Mouse (Mus musculus) C2C12 (cell line): ENCODE measurements at regions not wholly inside any gene's neighbourhood (a gene's known extent, or its start where the extent isn't known, plus 50 kb on each side); places are given as distances from the start of the nearest gene placed in this dataset.

Experiments used
- H3K27me3 ChIP-seq: one replicate; pipeline ENCODE4 v1.6.1; 2011; ENCODE audit not compliant: control insufficient read depth, insufficient read depth, insufficient read length
- H3K36me3 ChIP-seq: one replicate; pipeline ENCODE4 v1.6.1; 2011; ENCODE audit not compliant: control insufficient read depth, insufficient read depth
- H3K4me3 ChIP-seq: one replicate; pipeline ENCODE4 v1.5.1; 2011; ENCODE audit warnings: mild to moderate bottlenecking, control low read depth; ENCODE audit not compliant: poor library complexity, insufficient read depth, severe bottlenecking
- H3K79me2 ChIP-seq: one replicate; pipeline ENCODE4 v1.6.1; 2011; ENCODE audit not compliant: control insufficient read depth, insufficient read depth
- H3K79me3 ChIP-seq: one replicate; pipeline ENCODE4 v1.6.1; 2011; ENCODE audit warnings: low read depth, control low read depth
- H3ac ChIP-seq: one replicate; pipeline ENCODE3; 2011; ENCODE audit warnings: low read depth; ENCODE audit not compliant: control insufficient read depth, insufficient read length
- CEBPB ChIP-seq: IDR thresholded peaks from one replicate; pipeline ENCODE4 v1.6.1; 2011; ENCODE audit warnings: low read depth, mild to moderate bottlenecking, control low read depth, moderate library complexity
- CTCF ChIP-seq: IDR thresholded peaks from one replicate; pipeline ENCODE4 v1.5.1; 2011; ENCODE audit not compliant: control insufficient read depth, insufficient read depth, insufficient read length
- FOSL1 ChIP-seq: IDR thresholded peaks from one replicate; pipeline ENCODE4 v1.8.0; 2011; ENCODE audit warnings: mild to moderate bottlenecking, low read length; ENCODE audit not compliant: poor library complexity, insufficient read depth, severe bottlenecking
- MAX ChIP-seq: IDR thresholded peaks from one replicate; pipeline ENCODE4 v1.6.1; 2011; ENCODE audit warnings: mild to moderate bottlenecking, control low read depth
- MYOD1 ChIP-seq: IDR thresholded peaks from one replicate; pipeline ENCODE4 v1.6.1; 2011; ENCODE audit warnings: low read depth; ENCODE audit not compliant: control insufficient read depth, insufficient read length
- MYOG ChIP-seq: IDR thresholded peaks from one replicate; pipeline ENCODE4 v1.6.1; 2011; ENCODE audit not compliant: control insufficient read depth, insufficient read length; ENCODE audit errors: extremely low read depth
- USF1 ChIP-seq: IDR thresholded peaks from one replicate; pipeline ENCODE4 v1.6.1; 2011; ENCODE audit warnings: low read depth, mild to moderate bottlenecking, control low read depth, moderate library complexity

DNA sequence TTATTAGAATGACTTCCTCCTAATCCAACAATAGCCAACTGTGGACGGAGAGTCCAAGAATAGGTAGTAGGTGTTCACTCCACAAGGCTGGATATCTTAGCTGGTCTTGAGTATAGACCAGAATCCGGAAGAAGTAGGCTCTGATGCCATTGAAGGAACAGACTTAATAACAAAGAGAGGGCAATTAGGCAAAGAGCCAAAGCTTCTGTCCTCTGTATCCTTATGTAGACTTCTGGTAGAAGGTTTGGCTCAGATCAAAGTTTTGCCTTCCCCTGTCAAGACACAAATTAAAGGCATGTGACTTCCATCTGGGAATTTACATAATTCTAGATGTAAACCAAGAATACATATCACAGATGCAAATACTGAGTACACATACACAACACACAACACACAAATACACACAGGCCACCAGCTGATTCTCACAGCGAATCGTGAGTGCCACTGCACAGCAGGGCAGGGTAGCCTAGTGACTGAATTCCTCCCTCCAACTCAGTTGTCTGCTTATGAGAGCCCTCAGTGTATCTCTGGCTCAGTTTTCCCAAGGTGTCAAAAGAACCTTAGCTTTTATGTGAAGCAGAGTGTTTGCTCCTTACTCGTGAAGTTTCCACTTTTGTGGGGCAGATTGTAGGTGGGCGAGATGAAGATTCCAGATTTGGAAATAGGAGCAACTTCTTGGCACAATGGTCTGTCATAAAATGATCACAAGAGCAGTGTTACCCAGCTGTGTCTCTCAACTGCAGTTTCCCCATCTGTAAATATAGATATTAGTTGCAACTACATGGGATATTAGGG is 404.5 kb upstream of the Tenm4 start:
- Histone ChIP-seq H3K27me3 (no peaks in the 10 kb centered on the region), H3K4me3 (no peak overlapping the region), H3K79me3 (no peaks in the 10 kb centered on the region), H3K36me3 (no peaks in the 10 kb centered on the region), H3K79me2 (no peaks in the 10 kb centered on the region), H3ac (no peak overlapping the region)
- TF ChIP-seq CTCF, result no peak
- no peak for TF ChIP-seq MAX
- TF ChIP-seq CEBPB, result no peak
- no peak for TF ChIP-seq USF1
- no peak for TF ChIP-seq FOSL1
- TF ChIP-seq MYOG, result no peak
- no peak for TF ChIP-seq MYOD1

DNA sequence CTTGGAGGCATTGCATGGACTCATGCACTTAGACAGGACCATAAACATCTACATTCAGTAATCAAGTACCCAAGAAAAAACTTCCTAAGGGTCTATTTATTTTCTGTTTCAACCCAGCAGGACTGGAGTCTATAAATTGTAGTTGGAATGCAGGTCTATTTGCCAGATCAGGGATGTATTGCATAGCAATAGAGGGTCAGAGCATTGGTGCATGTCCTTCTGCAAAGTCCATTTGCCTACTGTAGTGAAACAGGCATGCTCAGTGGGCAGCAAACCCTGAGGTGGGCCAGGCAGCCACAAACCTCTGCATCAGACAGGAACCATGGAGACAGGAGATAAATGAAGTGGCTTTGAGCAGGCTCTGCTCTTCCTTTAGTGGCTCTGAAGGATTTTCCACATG is 386.5 kb upstream of the Tenm4 start:
- Histone ChIP-seq H3K79me3 (no peaks in the 10 kb centered on the region), H3K36me3 (no peaks in the 10 kb centered on the region), H3ac (no peak overlapping the region), H3K79me2 (no peaks in the 10 kb centered on the region), H3K27me3 (no peaks in the 10 kb centered on the region), H3K4me3 (no peak overlapping the region)
- TF ChIP-seq MAX (no peak), USF1 (no peak), MYOG (no peak), FOSL1 (no peak), MYOD1 (no peak), CTCF (no peak), CEBPB (no peak)

- Histone ChIP-seq H3K4me3 (no peak overlapping the region), H3K27me3 (no peaks in the 10 kb centered on the region), H3K79me3 (no peaks in the 10 kb centered on the region), H3K79me2 (no peaks in the 10 kb centered on the region), H3K36me3 (no peaks in the 10 kb centered on the region), H3ac (no peak overlapping the region)
- TF ChIP-seq MAX (no peak), CTCF (no peak), CEBPB (no peak), USF1 (no peak), MYOD1 (no peak), FOSL1 (no peak), MYOG (no peak)
Measured at GRCm38 (mm10) chr7:95787543-95787942, 383.5 kb upstream of the Tenm4 start.

DNA sequence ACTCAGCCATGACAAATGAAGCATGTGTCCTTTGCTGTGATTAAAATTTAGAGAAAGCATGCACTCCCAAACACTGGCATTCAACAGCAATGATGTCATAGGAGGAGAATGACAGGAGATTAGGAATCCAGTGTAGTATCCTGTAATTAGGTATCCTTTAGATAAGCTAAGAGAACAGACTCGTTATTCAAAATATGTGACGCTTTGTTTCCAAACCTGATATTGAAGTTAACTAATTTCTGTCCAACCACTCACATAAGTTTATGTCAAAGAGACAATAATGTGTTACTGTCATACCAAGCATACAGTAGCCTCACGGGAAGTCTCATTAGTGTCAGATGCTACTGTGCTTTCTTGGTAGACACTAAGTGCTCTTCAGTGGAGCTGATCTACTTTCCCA is 383.1 kb upstream of the Tenm4 start:
- H3ac ChIP-seq, result no peak overlapping the region
- H3K79me3 ChIP-seq, result no peaks in the 10 kb centered on the region
- H3K36me3 ChIP-seq, result no peaks in the 10 kb centered on the region
- no peaks in the 10 kb centered on the region for H3K79me2 ChIP-seq
- no peak overlapping the region for H3K4me3 ChIP-seq
- TF ChIP-seq USF1 (no peak), MYOG (no peak), MAX (no peak), CEBPB (no peak), CTCF (no peak), FOSL1 (no peak)
- no peaks in the 10 kb centered on the region for H3K27me3 ChIP-seq

GRCm38 (mm10) chr7:95789424-95789823 is 381.6 kb upstream of the Tenm4 start:
- H3K79me3 ChIP-seq, result no peaks in the 10 kb centered on the region

GRCm38 (mm10) chr7:95799022-95799421 is 372.0 kb upstream of the Tenm4 start:
- Histone ChIP-seq H3K79me2 (no peaks in the 10 kb centered on the region), H3K79me3 (no peaks in the 10 kb centered on the region), H3ac (no peak overlapping the region), H3K27me3 (no peaks in the 10 kb centered on the region), H3K4me3 (no peak overlapping the region), H3K36me3 (no peaks in the 10 kb centered on the region)
- TF ChIP-seq USF1 (no peak), CEBPB (no peak), CTCF (no peak), FOSL1 (no peak), MAX (no peak), MYOG (no peak), MYOD1 (no peak)

More at GRCm38 (mm10) chr7:95789424-95789823, 381.6 kb upstream of the Tenm4 start:
- Histone ChIP-seq H3ac (no peak overlapping the region), H3K79me2 (no peaks in the 10 kb centered on the region), H3K27me3 (no peaks in the 10 kb centered on the region), H3K36me3 (no peaks in the 10 kb centered on the region), H3K4me3 (no peak overlapping the region)
- TF ChIP-seq CTCF, result no peak
- no peak for TF ChIP-seq MYOG
